8 mouse cellular contexts compared by ENCODE assay signal in the genomic region with DNA sequence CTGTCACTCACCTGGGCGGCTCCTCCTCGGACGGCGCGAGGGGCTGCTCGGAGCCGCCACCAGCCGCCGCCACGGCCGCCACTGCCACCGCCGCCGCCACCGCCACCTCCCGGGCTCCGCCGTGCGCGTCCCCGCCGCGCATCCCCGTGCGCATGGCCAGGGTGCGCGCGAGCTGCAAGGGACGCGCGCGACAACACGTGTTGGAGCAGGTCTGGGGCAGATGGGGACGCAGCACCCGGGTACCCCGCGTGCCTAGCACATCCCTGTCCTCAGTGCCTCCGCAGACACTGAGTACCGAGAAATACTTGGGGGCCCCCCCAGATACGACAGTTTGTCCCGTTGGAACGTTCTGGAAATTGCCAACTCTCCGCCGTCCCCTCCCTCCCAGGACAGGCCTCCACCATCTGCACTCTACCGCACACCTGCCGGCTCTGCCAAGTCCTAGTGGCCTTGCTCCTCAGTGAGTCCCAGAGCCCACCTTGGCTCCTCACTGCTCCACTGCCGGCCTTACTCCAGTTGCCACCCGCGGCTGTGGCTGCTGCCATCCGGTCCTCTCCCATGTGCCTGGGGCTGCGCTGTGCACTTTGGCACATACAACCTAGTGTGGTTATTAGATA. TPM values are rescaled to one million over a fixed set of nuclear protein-coding genes. Genes with fewer than 3 reads are reported as not detected.
DNase-seq lines count a peak whose midpoint lies in the region; ATAC-seq and TF ChIP-seq lines count a peak whose summit lies in the region.

A gene (minus strand): TSS at position 109 of the 617 bp plus-strand sequence.

- WGBS in embryonic facial prominence, embryonic 10.5 days = 5% methylated on average over 51 of the region's 51 CpGs
- 6% methylated on average over 41 of the region's 51 CpGs for WGBS in hindbrain, embryonic 13.5 days
- 5% methylated on average over 29 of the region's 51 CpGs for WGBS in limb, embryonic 14.5 days

- peak within 1 kb of the TSS; percentile 76 for H3K4me2 ChIP-seq in hindbrain, embryonic 13.5 days
- peak within 1 kb of the TSS; percentile 72 for H3K4me2 ChIP-seq in limb, embryonic 14.5 days (replicated peaks; ENCODE audit: low read depth, low read length, severe bottlenecking)

- H3K36me3 ChIP-seq in ES-E14 (ENCODE audit: control insufficient read depth, insufficient read depth, low read length, poor library complexity, severe bottlenecking) = no peaks in the 10 kb centered on the region
- H3K36me3 ChIP-seq in embryonic facial prominence, embryonic 10.5 days (replicated peaks) = no peaks in the 10 kb centered on the region
- H3K36me3 ChIP-seq in hindbrain, embryonic 13.5 days = no peaks in the 10 kb centered on the region
- no peaks in the 10 kb centered on the region for H3K36me3 ChIP-seq in limb, embryonic 14.5 days (ENCODE audit: control insufficient read depth, insufficient read depth, low read length)

- no peak for TF ChIP-seq POLR2A in limb, embryonic 14.5 days (IDR thresholded peaks at IDR 0.05; ENCODE audit: borderline replicate concordance, extremely low read depth, insufficient read depth, insufficient read length)

- no peaks in the 10 kb centered on the region for H3K9me3 ChIP-seq in ES-E14 (ENCODE audit: control insufficient read depth, insufficient read depth, low read depth, low read length)
- H3K9me3 ChIP-seq in embryonic facial prominence, embryonic 10.5 days = no peaks in the 10 kb centered on the region
- H3K9me3 ChIP-seq in hindbrain, embryonic 13.5 days = no peaks in the 10 kb centered on the region
- no peaks in the 10 kb centered on the region for H3K9me3 ChIP-seq in limb, embryonic 14.5 days (ENCODE audit: control insufficient read depth, low read length)

- H3K27ac ChIP-seq in ES-E14 (ENCODE audit: insufficient read depth, low read depth, low read length, poor library complexity, severe bottlenecking) = no peak within 1 kb of the TSS
- H3K27ac ChIP-seq in embryonic facial prominence, embryonic 10.5 days (replicated peaks) = peak within 1 kb of the TSS; percentile 65
- no peak within 1 kb of the TSS for H3K27ac ChIP-seq in hindbrain, embryonic 13.5 days
- no peak within 1 kb of the TSS for H3K27ac ChIP-seq in limb, embryonic 14.5 days (replicated peaks; ENCODE audit: low read depth, low read length)

- peaks cover 0 to 5% of the 10 kb centered on the region in 2 experiments; a peak in 1 of 4 replicates for H3K4me1 ChIP-seq in ES-E14 (ENCODE audit: control insufficient read depth in 2 of 2, insufficient read depth in 2 of 2, low read length in 2 of 2, poor library complexity in 1 of 2)
- peaks cover 35% of the 10 kb centered on the region for H3K4me1 ChIP-seq in embryonic facial prominence, embryonic 10.5 days
- H3K4me1 ChIP-seq in hindbrain, embryonic 13.5 days (replicated peaks) = peaks cover 18% of the 10 kb centered on the region
- no peaks in the 10 kb centered on the region for H3K4me1 ChIP-seq in limb, embryonic 14.5 days (ENCODE audit: control insufficient read depth, insufficient read depth, low read length)

- peaks cover 63% of the 10 kb centered on the region for H3K27me3 ChIP-seq in embryonic facial prominence, embryonic 10.5 days (replicated peaks; ENCODE audit: low read depth, poor library complexity, severe bottlenecking)
- peaks cover 57% of the 10 kb centered on the region for H3K27me3 ChIP-seq in hindbrain, embryonic 13.5 days
- peaks cover 37% of the 10 kb centered on the region for H3K27me3 ChIP-seq in limb, embryonic 14.5 days (ENCODE audit: control insufficient read depth, insufficient read depth, low read length)

- peak within 1 kb of the TSS; percentile 49 for H3K9ac ChIP-seq in ES-E14 (ENCODE audit: insufficient read depth, low read depth, low read length, poor library complexity, severe bottlenecking)
- H3K9ac ChIP-seq in hindbrain, embryonic 13.5 days = peak within 1 kb of the TSS; percentile 82
- peak within 1 kb of the TSS; percentile 57 for H3K9ac ChIP-seq in limb, embryonic 14.5 days (ENCODE audit: low read depth, low read length, severe bottlenecking)

- peak within 1 kb of the TSS; percentile 62 to 70 for H3K4me3 ChIP-seq in ES-E14 (ENCODE audit: insufficient read depth in 1 of 2, low read depth in 1 of 2, low read length in 2 of 2, poor library complexity in 1 of 2, severe bottlenecking in 1 of 2)
- peak within 1 kb of the TSS; percentile 65 for H3K4me3 ChIP-seq in embryonic facial prominence, embryonic 10.5 days
- peak within 1 kb of the TSS; percentile 52 for H3K4me3 ChIP-seq in hindbrain, embryonic 13.5 days
- peak within 1 kb of the TSS; percentile 40 for H3K4me3 ChIP-seq in limb, embryonic 14.5 days (replicated peaks; ENCODE audit: low read length)

- in situ Hi-C loops in ES-E14 (cut with MboI; ENCODE audit: low sequenced_read_pairs in 2 of 2, unreplicated experiment in 2 of 2) = no loop called here

- peak; percentile 75 for ATAC-seq in hindbrain, embryonic 13.5 days (ENCODE audit: low FRiP score)
- ATAC-seq in limb, embryonic 14.5 days (ENCODE audit: low FRiP score, low read depth) = no peak

- peak; percentile 48 for DNase-seq in embryo, embryonic 10 days (ENCODE audit: low spot score)
- no peak for DNase-seq in embryo, embryonic 9.5 days (ENCODE audit: extremely low spot score)
- no peak for DNase-seq in ES-E14 (ENCODE audit: low read depth, low spot score)
- DNase-seq in embryonic facial prominence, embryonic 10.5 days (ENCODE audit: low spot score) = peak; percentile 56
- no peak for DNase-seq in limb, embryonic 14.5 days (ENCODE audit: low spot score)
- DNase-seq in right cerebral cortex, postnatal 14 days = peak; percentile 72
- no peak for DNase-seq in kidney, adult 8-10 months

TF ChIP-seq in ES-E14, 5 proteins besides CTCF, POLR2A, EP300 and RAD21:
- TF ChIP-seq ZNF384 (IDR thresholded peaks at IDR 0.05; ENCODE audit: low read depth, low read length) (no peak), MAFK (IDR thresholded peaks at IDR 0.05; ENCODE audit: insufficient read depth, low read depth, low read length) (no peak), HCFC1 (IDR thresholded peaks at IDR 0.05; ENCODE audit: borderline replicate concordance, insufficient read depth, low read length) (no peak), CHD2 (IDR thresholded peaks at IDR 0.05; ENCODE audit: low read depth, low read length) (no peak), ZC3H11A (IDR thresholded peaks at IDR 0.05; ENCODE audit: borderline replicate concordance, low read depth, low read length) (no peak)
TF ChIP-seq in ES-E14: peak in this region for 0.

RNA-seq across cellular contexts. Expression of the gene that starts here (rescaled TPM):
- total RNA-seq in ES-E14 (2012; rRNA removed) = 2.4 and 6.9 TPM in 2 replicates
- polyA plus RNA-seq in embryonic facial prominence, embryonic 10.5 days (2016; fragmentation: Nextera tagmentation; extraction: Ambion mirVana) = 1.3 and 1.6 TPM in 2 replicates
- polyA plus RNA-seq in hindbrain, embryonic 13.5 days (2015; fragmentation: Nextera tagmentation; extraction: Ambion mirVana) = 3.4 and 3.5 TPM in 2 replicates
- 0.88 and 1.4 TPM in 2 replicates for polyA plus RNA-seq in limb, embryonic 14.5 days (2012; rRNA removed)
- polyA plus RNA-seq in limb, embryonic 14.5 days (2014; fragmentation: Nextera tagmentation; extraction: Ambion mirVana) = 0.56 and 0.82 TPM in 2 replicates

Comparison
In these comparisons a context has a peak if more than half of its experiments do, and no peak if none do; other contexts are left out.
1. DNase-seq: peak in embryo, embryonic 10 days (single experiment), embryonic facial prominence, embryonic 10.5 days (single experiment) and right cerebral cortex, postnatal 14 days (single experiment); none in embryo, embryonic 9.5 days (single experiment), ES-E14 (single experiment), limb, embryonic 14.5 days (single experiment) and kidney, adult 8-10 months (0 of 2).
2. Peak in every context shown above with its lines, with median percentiles within 50 percentile points of each other: H3K4me3 ChIP-seq and H3K9ac ChIP-seq.